Mouse (Mus musculus) stomach, postnatal 0 days (tissue): Measurements from ENCODE around the gene Zfp239.
A peak's percentile ranks its signal among the peaks of the same experiment; 100 is the strongest.

Source experiments
- CTCF ChIP-seq: IDR thresholded peaks from 2 replicates; pipeline ENCODE4 v1.5.1; 2016; ENCODE audit warnings: antibody characterized with exemption, low read depth, mild to moderate bottlenecking, moderate library complexity
- EP300 ChIP-seq: optimal IDR thresholded peaks from 2 replicates; pipeline ENCODE3; 2016; ENCODE audit warnings: antibody characterized with exemption

GRCm38 (mm10) chr6:117857990-117858389, 3.9 kb upstream of the Zfp239 start:
- TF ChIP-seq CTCF (peak; percentile 63), EP300 (no peak)
